In the genomic region with DNA sequence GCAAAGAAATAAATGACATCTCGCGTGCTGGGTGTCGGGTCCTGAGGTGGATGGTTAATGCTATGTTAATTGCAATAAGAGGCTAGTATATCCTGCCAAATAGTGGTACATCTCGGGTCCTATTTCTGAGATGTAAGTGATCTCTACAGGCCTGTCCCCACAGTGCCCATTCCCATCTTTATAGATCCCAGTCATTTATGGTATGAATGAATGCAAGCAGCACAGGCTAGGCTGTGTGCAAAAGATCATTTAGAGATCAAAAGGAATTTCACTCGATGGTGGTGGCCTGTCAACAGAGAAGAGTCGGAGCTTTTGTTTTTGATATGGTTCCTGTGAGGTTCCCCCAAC, we compare ENCODE assay signal across 8 mouse cellular contexts. TPM values are rescaled to one million over a fixed set of nuclear protein-coding genes. Genes with fewer than 3 reads are reported as not detected.
DNase-seq lines count a peak whose midpoint lies in the region; ATAC-seq and TF ChIP-seq lines count a peak whose summit lies in the region.

No protein-coding gene starts in this region.

- no peak for ATAC-seq in embryonic facial prominence, embryonic 12.5 days (ENCODE audit: insufficient number of reproducible peaks, insufficient read depth, low FRiP score, low TSS enrichment)

- 19% methylated on average over 6 of the region's 6 CpGs for WGBS in embryonic facial prominence, embryonic 12.5 days

- no peaks in the 10 kb centered on the region for H3K27me3 ChIP-seq in embryonic facial prominence, embryonic 12.5 days
- peaks cover 6% of the 10 kb centered on the region for H3K27me3 ChIP-seq in myocyte (ENCODE audit: control insufficient read depth, insufficient read depth, insufficient read length)

- no peaks in the 10 kb centered on the region for H3K79me2 ChIP-seq in myocyte (ENCODE audit: control insufficient read depth, insufficient read depth)

- TF ChIP-seq CTCF in layer of hippocampus, adult 2 months (conservative IDR thresholded peaks at IDR 0.05), result no peak

- peak overlapping the region; percentile 66 for H3K9ac ChIP-seq in embryonic facial prominence, embryonic 12.5 days

- peaks cover 12% of the 10 kb centered on the region; the same call in 1 of the 2 replicates for H3K4me1 ChIP-seq in embryonic facial prominence, embryonic 12.5 days

- peak overlapping the region; percentile 84 for H3K27ac ChIP-seq in layer of hippocampus, adult 2 months
- H3K27ac ChIP-seq in embryonic facial prominence, embryonic 12.5 days, result no peak overlapping the region

- no peak overlapping the region for H3ac ChIP-seq in myocyte (ENCODE audit: control insufficient read depth, insufficient read length)

- peak overlapping the region; percentile 79 for H3K4me2 ChIP-seq in embryonic facial prominence, embryonic 12.5 days (replicated peaks)
- H3K4me2 ChIP-seq in myocyte (ENCODE audit: low read depth), result peak overlapping the region; percentile 51

- no peak for DNase-seq in layer of hippocampus, adult 2 months (ENCODE audit: low spot score in 2 of 2)
- DNase-seq in layer of hippocampus, postnatal 14 days (ENCODE audit: low spot score in 2 of 2), result no peak
- peak; percentile 21 for DNase-seq in induced T-regulatory cell, adult 2 months (ENCODE audit: low read depth)
- DNase-seq in layer of hippocampus, postnatal 25 days (ENCODE audit: extremely low spot score in 1 of 2, low spot score in 1 of 2), result no peak
- DNase-seq in urinary bladder, adult 2 months (ENCODE audit: low spot score), result no peak
- DNase-seq in kidney, postnatal 14 days, result no peak

- H3K4me3 ChIP-seq in layer of hippocampus, adult 2 months, result peak overlapping the region; percentile 83
- peak overlapping the region; percentile 67 for H3K4me3 ChIP-seq in embryonic facial prominence, embryonic 12.5 days
- H3K4me3 ChIP-seq in myocyte, result no peak overlapping the region

- TF ChIP-seq POLR2A in myocyte (IDR thresholded peaks at IDR 0.05; ENCODE audit: insufficient read length, low read depth), result no peak

- no peaks in the 10 kb centered on the region for H3K36me3 ChIP-seq in embryonic facial prominence, embryonic 12.5 days
- H3K36me3 ChIP-seq in myocyte (ENCODE audit: control insufficient read depth, insufficient read depth), result no peaks in the 10 kb centered on the region

- H3K9me3 ChIP-seq in embryonic facial prominence, embryonic 12.5 days, result no peaks in the 10 kb centered on the region

TF ChIP-seq in myocyte, 11 proteins besides CTCF, POLR2A, EP300 and RAD21:
- TF ChIP-seq MAX (IDR thresholded peaks at IDR 0.05; ENCODE audit: low read depth) (no peak), MYOD1 (IDR thresholded peaks at IDR 0.05; ENCODE audit: control insufficient read depth in 1 of 3, insufficient read length in 2 of 3, low read depth in 2 of 3) (no peak), CEBPB (IDR thresholded peaks at IDR 0.05; ENCODE audit: insufficient read depth, poor library complexity, severe bottlenecking) (no peak), POLR2AphosphoS2 (IDR thresholded peaks at IDR 0.05; ENCODE audit: insufficient read length, low read depth) (no peak)
TF ChIP-seq in myocyte: peak in this region for 0.

RNA-seq across cellular contexts. Expression of a gene that starts 0.8 kb away (rescaled TPM):
- total RNA-seq in layer of hippocampus, adult 2 months (2021), result 10 to 100 TPM; 51.3 to 53.1 TPM
- total RNA-seq in layer of hippocampus, postnatal 14 days (2021), result 10 to 100 TPM; 30.5 to 33.1 TPM
- 1.3 and 1.5 TPM in 2 replicates for polyA plus RNA-seq in embryonic facial prominence, embryonic 12.5 days (2016; fragmentation: Nextera tagmentation; extraction: Ambion mirVana)
- polyA plus RNA-seq in myocyte (2012; fragmentation: generic; extraction: Trizol), result not detected
- 10 to 100 TPM; 40.8 to 42.0 TPM for total RNA-seq in layer of hippocampus, postnatal 25 days (2021)
- polyA plus RNA-seq in urinary bladder, adult 2 months (2012; rRNA removed), result 0.06 and 0.15 TPM in 2 replicates

RNA-seq across cellular contexts. Expression of a gene that starts 31.6 kb away (rescaled TPM):
- 100 to 1,000 TPM; 117 to 120 TPM for total RNA-seq in layer of hippocampus, adult 2 months (2021)
- total RNA-seq in layer of hippocampus, postnatal 14 days (2021), result 100 to 1,000 TPM; 131 to 140 TPM
- polyA plus RNA-seq in embryonic facial prominence, embryonic 12.5 days (2016; fragmentation: Nextera tagmentation; extraction: Ambion mirVana), result 42.3 and 44.7 TPM in 2 replicates
- polyA plus RNA-seq in myocyte (2012; fragmentation: generic; extraction: Trizol), result 22.4 TPM
- 100 to 1,000 TPM; 116 to 132 TPM for total RNA-seq in layer of hippocampus, postnatal 25 days (2021)
- polyA plus RNA-seq in urinary bladder, adult 2 months (2012; rRNA removed), result 25.0 and 31.5 TPM in 2 replicates

RNA-seq across cellular contexts. Expression of a gene that starts 42.7 kb away (rescaled TPM):
- 1 to 10 TPM; 3.2 to 3.3 TPM for total RNA-seq in layer of hippocampus, adult 2 months (2021)
- 1 to 10 TPM; 3.7 to 3.8 TPM for total RNA-seq in layer of hippocampus, postnatal 14 days (2021)
- 21.3 and 24.2 TPM in 2 replicates for polyA plus RNA-seq in embryonic facial prominence, embryonic 12.5 days (2016; fragmentation: Nextera tagmentation; extraction: Ambion mirVana)
- 20.6 TPM for polyA plus RNA-seq in myocyte (2012; fragmentation: generic; extraction: Trizol)
- 1 to 10 TPM; 2.9 to 3.2 TPM for total RNA-seq in layer of hippocampus, postnatal 25 days (2021)
- 101 and 130 TPM in 2 replicates for polyA plus RNA-seq in urinary bladder, adult 2 months (2012; rRNA removed)

RNA-seq across cellular contexts. Expression of a gene that starts 50.7 kb away (rescaled TPM):
- total RNA-seq in layer of hippocampus, adult 2 months (2021), result 1 to 10 TPM; 5.5 to 6.1 TPM
- 1 to 10 TPM; 5.8 to 6.3 TPM for total RNA-seq in layer of hippocampus, postnatal 14 days (2021)
- 11.0 and 11.4 TPM in 2 replicates for polyA plus RNA-seq in embryonic facial prominence, embryonic 12.5 days (2016; fragmentation: Nextera tagmentation; extraction: Ambion mirVana)
- 5.4 TPM for polyA plus RNA-seq in myocyte (2012; fragmentation: generic; extraction: Trizol)
- total RNA-seq in layer of hippocampus, postnatal 25 days (2021), result 1 to 10 TPM; 5.5 to 5.8 TPM
- 10.2 and 10.8 TPM in 2 replicates for polyA plus RNA-seq in urinary bladder, adult 2 months (2012; rRNA removed)

RNA-seq across cellular contexts. Expression of a gene that starts 58.8 kb away (rescaled TPM):
- 1 to 10 TPM in 1 of 2 experiments, not detected in 1; 2.5 TPM for total RNA-seq in layer of hippocampus, adult 2 months (2021)
- 1 to 10 TPM in 1 of 2 experiments, not detected in 1; 2.8 TPM for total RNA-seq in layer of hippocampus, postnatal 14 days (2021)
- polyA plus RNA-seq in embryonic facial prominence, embryonic 12.5 days (2016; fragmentation: Nextera tagmentation; extraction: Ambion mirVana), result 15.4 and 17.9 TPM in 2 replicates
- 0.73 TPM for polyA plus RNA-seq in myocyte (2012; fragmentation: generic; extraction: Trizol)
- 1 to 10 TPM in 1 of 2 experiments, under 1 TPM in 1; 0.66 to 5.9 TPM for total RNA-seq in layer of hippocampus, postnatal 25 days (2021)
- not detected in 2 replicates for polyA plus RNA-seq in urinary bladder, adult 2 months (2012; rRNA removed)
